Mouse (Mus musculus) MEL (cell line): ENCODE results near the gene Ints7.

Experiments used
- CHD2 ChIP-seq: IDR thresholded peaks from 2 replicates; pipeline ENCODE4 v1.6.1; 2011; ENCODE audit warnings: low read length, improper control_type of control experiment
- CTCF ChIP-seq, 3 experiments: IDR thresholded peaks in 2 of 3; conservative IDR thresholded peaks in 1 of 3; 2 replicates each; pipeline ENCODE4 v1.5.1; 2011 to 2012; ENCODE audit warnings: low read length in 3 of 3, low read depth in 2 of 3, mild to moderate bottlenecking in 2 of 3, improper control_type of control experiment in 1 of 3, inconsistent platforms in 1 of 3, mixed read lengths in 1 of 3, moderate library complexity in 1 of 3; ENCODE audit not compliant: control insufficient read depth in 1 of 3, insufficient read depth in 1 of 3, poor library complexity in 1 of 3, severe bottlenecking in 1 of 3
- EP300 ChIP-seq, 2 experiments: IDR thresholded peaks; 2 replicates each; pipeline ENCODE4 v1.6.1; 2011; ENCODE audit warnings: improper control_type of control experiment in 2 of 2, low read length in 2 of 2, low read depth in 1 of 2, mild to moderate bottlenecking in 1 of 2
- HCFC1 ChIP-seq: IDR thresholded peaks from 2 replicates; pipeline ENCODE4 v1.6.1; 2012; ENCODE audit warnings: low read depth, mild to moderate bottlenecking, inconsistent platforms, low read length, improper control_type of control experiment, moderate library complexity
- POLR2A ChIP-seq, 2 experiments: IDR thresholded peaks; 2 replicates each; pipeline ENCODE4 v1.6.1; 2011 to 2012; ENCODE audit warnings: low read length in 2 of 2, mild to moderate bottlenecking in 2 of 2, control low read depth in 1 of 2, improper control_type of control experiment in 1 of 2, low read depth in 1 of 2, moderate library complexity in 1 of 2; ENCODE audit not compliant: control insufficient read depth in 1 of 2, insufficient read depth in 1 of 2, poor library complexity in 1 of 2

DNA sequence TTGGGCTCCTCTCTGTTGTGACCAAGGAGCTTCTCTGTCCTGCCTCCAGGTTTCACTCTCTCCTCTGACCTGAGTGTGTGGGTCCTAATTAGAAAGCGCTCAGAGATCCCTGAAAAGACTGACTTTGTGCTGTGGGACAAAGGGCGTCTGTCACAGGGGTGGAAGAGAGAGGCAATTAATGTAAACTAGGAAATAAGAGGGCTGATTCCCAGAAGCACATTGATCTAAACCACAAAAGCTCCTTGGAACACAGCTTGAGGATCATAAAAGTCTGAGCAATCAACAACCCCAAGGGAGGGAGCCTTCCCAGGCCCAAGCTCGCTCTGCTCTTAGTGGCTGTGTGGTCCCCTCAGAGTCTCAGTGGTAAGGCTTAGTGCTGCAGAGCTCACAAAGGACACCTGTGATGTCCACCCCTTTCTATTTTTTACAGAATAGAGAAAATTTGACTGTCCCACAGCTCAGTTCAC is 53.8 kb downstream of the Ints7 start:
- TF ChIP-seq CTCF (IDR thresholded peaks at IDR 0.05 in 2 of 3, conservative IDR thresholded peaks at IDR 0.05 in 1 of 3; ENCODE audit: control insufficient read depth in 1 of 3, insufficient read depth in 1 of 3, low read depth in 2 of 3, low read length in 3 of 3, poor library complexity in 1 of 3, severe bottlenecking in 1 of 3) = no peak
- TF ChIP-seq POLR2A (IDR thresholded peaks at IDR 0.05; ENCODE audit: control insufficient read depth in 1 of 2, insufficient read depth in 1 of 2, low read depth in 1 of 2, low read length in 2 of 2, poor library complexity in 1 of 2) = no peak
- no peak for TF ChIP-seq HCFC1
- no peak for TF ChIP-seq CHD2
- TF ChIP-seq EP300 (IDR thresholded peaks at IDR 0.05; ENCODE audit: low read depth in 1 of 2, low read length in 2 of 2) = no peak
